Mouse (Mus musculus) neural tube, embryonic 12.5 days (tissue): ENCODE measurements around the gene Rnf121. TPM values are rescaled to one million over a fixed set of nuclear protein-coding genes. Genes with fewer than 3 reads are reported as not detected.
"Not testable (repeated sequence)": the region's sequence is repeated elsewhere in the genome, so short reads cannot be mapped to it uniquely, and the experiment has no call there.

Experiments used
- ATAC-seq: fragments of 200-750 bp; cut with Nextera tagmentation; 2 replicates; pipeline ENCODE4 v1.8.0; 2017; ENCODE audit warnings: low read depth, mild to moderate bottlenecking, moderate TSS enrichment, moderate library complexity; ENCODE audit not compliant: low FRiP score
- H3K27ac ChIP-seq: fragments of 300-500 bp; sonication (generic); 2 replicates; pipeline ENCODE4 v1.5.1; 2016
- H3K27me3 ChIP-seq: fragments of 300-500 bp; sonication (generic); replicated peaks from 2 replicates; pipeline ENCODE4 v1.6.1; 2016; ENCODE audit warnings: mild to moderate bottlenecking
- H3K36me3 ChIP-seq: fragments of 300-500 bp; sonication (generic); 2 replicates; pipeline ENCODE4 v1.6.1; 2016; ENCODE audit warnings: mild to moderate bottlenecking
- H3K4me1 ChIP-seq: fragments of 300-500 bp; sonication (generic); 2 replicates; pipeline ENCODE4 v1.6.1; 2016
- H3K4me2 ChIP-seq: fragments of 300-500 bp; sonication (generic); replicated peaks from 2 replicates; pipeline ENCODE4 v1.6.1; 2016; ENCODE audit warnings: mild to moderate bottlenecking
- H3K4me3 ChIP-seq: fragments of 300-500 bp; sonication (generic); 2 replicates; pipeline ENCODE4 v1.5.1; 2016
- H3K9ac ChIP-seq: fragments of 300-500 bp; sonication (generic); 2 replicates; pipeline ENCODE4 v1.6.1; 2016; ENCODE audit warnings: mild to moderate bottlenecking
- H3K9me3 ChIP-seq: fragments of 300-500 bp; sonication (generic); 2 replicates; pipeline ENCODE4 v1.6.1; 2016; ENCODE audit warnings: mild to moderate bottlenecking
- WGBS: fragments of 180-500 bp; shearing (Covaris S2); methylation state at CpG from one replicate; pipeline ENCODE4 v1.1.7; 2016; 5-methylcytosine and 5-hydroxymethylcytosine counted together
- polyA plus RNA-seq: library from polyadenylated mRNA; unstranded; fragments of >200 nt; fragmentation: Nextera tagmentation; extraction: Ambion mirVana; gene quantifications from 2 replicates; pipeline ENCODE4 v1.2.1, GENCODE M21; 2016

Rnf121 gene
- polyA plus RNA-seq, 1 experiment from 2014 or later: 30.2 TPM

GRCm38 (mm10) chr7:102061353-102061752 lies 3.9 kb downstream of the Rnf121 start:
- Histone ChIP-seq H3K27me3 (no peaks in the 10 kb centered on the region), H3K4me1 (peaks cover 16% of the 10 kb centered on the region), H3K9ac (no peak overlapping the region), H3K36me3 (peaks cover 17% of the 10 kb centered on the region), H3K4me2 (no peak overlapping the region), H3K4me3 (no peak overlapping the region), H3K9me3 (no peaks in the 10 kb centered on the region), H3K27ac (no peak overlapping the region)
- no peak for ATAC-seq
- WGBS: 90% methylated on average over 3 of the region's 3 CpGs

- H3K4me3 ChIP-seq, H3K9me3 ChIP-seq, H3K27ac ChIP-seq, ATAC-seq, H3K27me3 ChIP-seq, H3K4me2 ChIP-seq, H3K9ac ChIP-seq, H3K4me1 ChIP-seq: not testable (repeated sequence)
- H3K36me3 ChIP-seq: peaks cover 19% of the 10 kb centered on the region
Measured at GRCm38 (mm10) chr7:102048524-102048923, 16.7 kb downstream of the Rnf121 start.

- WGBS: 88% methylated on average over 2 of the region's 2 CpGs
- no peak for ATAC-seq
- H3K36me3 ChIP-seq: peaks cover 39% of the 10 kb centered on the region
- H3K27me3 ChIP-seq: no peaks in the 10 kb centered on the region
- H3K4me3 ChIP-seq: no peak overlapping the region
- H3K4me2 ChIP-seq: no peak overlapping the region
- no peak overlapping the region for H3K9ac ChIP-seq
- no peaks in the 10 kb centered on the region for H3K9me3 ChIP-seq
- H3K4me1 ChIP-seq: no peaks in the 10 kb centered on the region
- H3K27ac ChIP-seq: no peak overlapping the region
Measured at GRCm38 (mm10) chr7:102042314-102042713, 23.0 kb downstream of the Rnf121 start.

- ATAC-seq: no peak
- Histone ChIP-seq H3K27ac (no peak overlapping the region), H3K4me3 (no peak overlapping the region), H3K9me3 (no peaks in the 10 kb centered on the region), H3K9ac (no peak overlapping the region), H3K36me3 (peaks cover 83% of the 10 kb centered on the region), H3K27me3 (no peaks in the 10 kb centered on the region), H3K4me1 (no peaks in the 10 kb centered on the region), H3K4me2 (no peak overlapping the region)
- WGBS: 96% methylated on average over 3 of the region's 3 CpGs
Measured at GRCm38 (mm10) chr7:102037318-102037717, 28.0 kb downstream of the Rnf121 start.

- 95% methylated on average over 2 of the region's 2 CpGs for WGBS
- H3K4me3 ChIP-seq: no peak overlapping the region
- no peak overlapping the region for H3K9ac ChIP-seq
- no peaks in the 10 kb centered on the region for H3K4me1 ChIP-seq
- no peaks in the 10 kb centered on the region for H3K9me3 ChIP-seq
- H3K4me2 ChIP-seq: no peak overlapping the region
- H3K36me3 ChIP-seq: peaks cover 93% of the 10 kb centered on the region
- no peak for ATAC-seq
- no peaks in the 10 kb centered on the region for H3K27me3 ChIP-seq
- no peak overlapping the region for H3K27ac ChIP-seq
Measured at GRCm38 (mm10) chr7:102035534-102035933, 29.7 kb downstream of the Rnf121 start.

GRCm38 (mm10) chr7:102034904-102035303 lies 30.4 kb downstream of the Rnf121 start:
- no peak overlapping the region for H3K4me2 ChIP-seq
- ATAC-seq: no peak
- H3K36me3 ChIP-seq: peaks cover 91% of the 10 kb centered on the region
- no peaks in the 10 kb centered on the region for H3K9me3 ChIP-seq
- no peak overlapping the region for H3K27ac ChIP-seq
- H3K27me3 ChIP-seq: no peaks in the 10 kb centered on the region
- WGBS: 97% methylated on average over 1 of the region's 1 CpGs
- no peaks in the 10 kb centered on the region for H3K4me1 ChIP-seq
- no peak overlapping the region for H3K4me3 ChIP-seq
- H3K9ac ChIP-seq: no peak overlapping the region

GRCm38 (mm10) chr7:102025187-102026119 lies 39.8 kb downstream of the Rnf121 start:
- Histone ChIP-seq H3K36me3 (peaks cover 78% of the 10 kb centered on the region), H3K4me2 (no peak overlapping the region), H3K9ac (no peak overlapping the region), H3K9me3 (no peaks in the 10 kb centered on the region), H3K27me3 (no peaks in the 10 kb centered on the region), H3K4me3 (no peak overlapping the region), H3K4me1 (no peaks in the 10 kb centered on the region), H3K27ac (no peak overlapping the region)
- WGBS: 90% methylated on average over 2 of the region's 2 CpGs
- ATAC-seq: no peak

- Histone ChIP-seq H3K4me2 (no peak overlapping the region), H3K27ac (no peak overlapping the region), H3K9me3 (no peaks in the 10 kb centered on the region), H3K36me3 (peaks cover 81% of the 10 kb centered on the region), H3K27me3 (no peaks in the 10 kb centered on the region), H3K4me1 (no peaks in the 10 kb centered on the region), H3K4me3 (no peak overlapping the region), H3K9ac (no peak overlapping the region)
- ATAC-seq: no peak
- WGBS: 95% methylated on average over 9 of the region's 9 CpGs
Measured at GRCm38 (mm10) chr7:102023821-102024220, 41.4 kb downstream of the Rnf121 start.

GRCm38 (mm10) chr7:102020934-102021333 lies 44.3 kb downstream of the Rnf121 start:
- WGBS: 82% methylated on average over 2 of the region's 2 CpGs

GRCm38 (mm10) chr7:102019362-102019761 lies 45.9 kb downstream of the Rnf121 start:
- Histone ChIP-seq H3K4me2 (no peak overlapping the region), H3K27ac (no peak overlapping the region), H3K4me1 (no peaks in the 10 kb centered on the region), H3K36me3 (peaks cover 95% of the 10 kb centered on the region), H3K9ac (no peak overlapping the region), H3K4me3 (no peak overlapping the region), H3K9me3 (no peaks in the 10 kb centered on the region), H3K27me3 (no peaks in the 10 kb centered on the region)
- ATAC-seq: no peak
- 81% methylated on average over 3 of the region's 3 CpGs for WGBS

More at GRCm38 (mm10) chr7:102020934-102021333, 44.3 kb downstream of the Rnf121 start:
- H3K4me2 ChIP-seq, H3K27ac ChIP-seq, H3K27me3 ChIP-seq, ATAC-seq, H3K4me1 ChIP-seq, H3K9me3 ChIP-seq, H3K4me3 ChIP-seq, H3K9ac ChIP-seq: not testable (repeated sequence)
- H3K36me3 ChIP-seq: peaks cover 87% of the 10 kb centered on the region

GRCm38 (mm10) chr7:102018590-102018989 lies 46.7 kb downstream of the Rnf121 start, which contains the start of gene Il18bp:
Gene Il18bp (minus strand): TSS chr7:102018690.
- no peak within 1 kb of the TSS for H3K4me2 ChIP-seq
- 88% methylated on average over 3 of the region's 3 CpGs for WGBS
- H3K36me3 ChIP-seq: peaks cover 95% of the 10 kb centered on the region
- H3K4me3 ChIP-seq: no peak within 1 kb of the TSS
- ATAC-seq: no peak
- no peak within 1 kb of the TSS for H3K27ac ChIP-seq
- H3K9me3 ChIP-seq: no peaks in the 10 kb centered on the region
- H3K4me1 ChIP-seq: no peaks in the 10 kb centered on the region
- no peak within 1 kb of the TSS for H3K9ac ChIP-seq
- H3K27me3 ChIP-seq: no peaks in the 10 kb centered on the region

- ATAC-seq: no peak
- Histone ChIP-seq H3K4me2 (no peak overlapping the region), H3K27ac (no peak overlapping the region), H3K36me3 (peaks cover 95% of the 10 kb centered on the region), H3K4me1 (no peaks in the 10 kb centered on the region), H3K4me3 (no peak overlapping the region), H3K9me3 (no peaks in the 10 kb centered on the region), H3K9ac (no peak overlapping the region), H3K27me3 (no peaks in the 10 kb centered on the region)
- 87% methylated on average over 7 of the region's 7 CpGs for whole genome bisulfite sequencing
Measured at GRCm38 (mm10) chr7:102018034-102018433, 47.2 kb downstream of the Rnf121 start.

- Histone ChIP-seq H3K4me2 (no peak overlapping the region), H3K4me3 (no peak overlapping the region), H3K36me3 (peaks cover 95% of the 10 kb centered on the region), H3K9me3 (no peaks in the 10 kb centered on the region), H3K9ac (no peak overlapping the region), H3K4me1 (no peaks in the 10 kb centered on the region), H3K27me3 (no peaks in the 10 kb centered on the region), H3K27ac (no peak overlapping the region)
- ATAC-seq: no peak
- WGBS: 84% methylated on average over 5 of the region's 5 CpGs
Measured at GRCm38 (mm10) chr7:102017452-102017851, 47.8 kb downstream of the Rnf121 start.
